Mouse (Mus musculus): ENCODE results near the gene Tcirg1. TPM values are rescaled to one million over a fixed set of nuclear protein-coding genes. Genes with fewer than 3 reads are reported as not detected.

Gene Tcirg1
- polyA plus RNA-seq, 1 experiment = 488 TPM

- peaks cover 22% of the 10 kb centered on the region for H3K4me1 ChIP-seq (ENCODE audit: control insufficient read depth, insufficient read depth, low read length)
- no peak overlapping the region for H3K4me3 ChIP-seq (ENCODE audit: insufficient read depth, low read length)
- H3K27ac ChIP-seq (ENCODE audit: insufficient read depth, low read depth, low read length) = no peak overlapping the region
- TF ChIP-seq CTCF (IDR thresholded peaks at IDR 0.05; ENCODE audit: low read depth, low read length) (no peak), POLR2A (IDR thresholded peaks at IDR 0.05; ENCODE audit: borderline replicate concordance, low read depth, low read length) (no peak)
Measured at GRCm38 (mm10) chr19:3847711-3848110, 59.2 kb downstream of the Tcirg1 start.

GRCm38 (mm10) chr19:3846676-3847604, 60.0 kb downstream of the Tcirg1 start:
- Histone ChIP-seq H3K4me1 (ENCODE audit: control insufficient read depth, insufficient read depth, low read length) (peaks cover 22% of the 10 kb centered on the region), H3K27ac (ENCODE audit: insufficient read depth, low read depth, low read length) (no peak overlapping the region), H3K4me3 (ENCODE audit: insufficient read depth, low read length) (no peak overlapping the region)
- TF ChIP-seq POLR2A (IDR thresholded peaks at IDR 0.05; ENCODE audit: borderline replicate concordance, low read depth, low read length) = no peak
- TF ChIP-seq CTCF (IDR thresholded peaks at IDR 0.05; ENCODE audit: low read depth, low read length) = no peak

Other genes starting within 250 kb of the Tcirg1 start
- gene Lrp5, start 220.6 kb downstream of the Tcirg1 start, polyA plus RNA-seq (2012; ENCODE audit: insufficient read depth, insufficient read length, missing spikeins) = 17.0 and 24.2 TPM in 2 replicates
- gene 1810055G02Rik, start 198.8 kb downstream of the Tcirg1 start, polyA plus RNA-seq (2012; ENCODE audit: insufficient read depth, insufficient read length, missing spikeins) = 5.6 and 7.2 TPM in 2 replicates
- 34.6 and 35.1 TPM in 2 replicates for gene Kmt5b, start 139.7 kb downstream of the Tcirg1 start, polyA plus RNA-seq (2012; ENCODE audit: insufficient read depth, insufficient read length, missing spikeins)
- gene Chka, start 55.4 kb downstream of the Tcirg1 start, polyA plus RNA-seq (2012; ENCODE audit: insufficient read depth, insufficient read length, missing spikeins) = 22.0 and 22.5 TPM in 2 replicates
- 80.5 and 85.1 TPM in 2 replicates for gene Ndufs8, start 5.6 kb upstream of the Tcirg1 start, polyA plus RNA-seq (2012; ENCODE audit: insufficient read depth, insufficient read length, missing spikeins)
- 83.9 and 85.6 TPM in 2 replicates for gene Aldh3b1, start 22.7 kb upstream of the Tcirg1 start, polyA plus RNA-seq (2012; ENCODE audit: insufficient read depth, insufficient read length, missing spikeins)
- 1,272 and 1,428 TPM in 2 replicates for gene Unc93b1, start 28.1 kb upstream of the Tcirg1 start, polyA plus RNA-seq (2012; ENCODE audit: insufficient read depth, insufficient read length, missing spikeins)
- not detected in 2 replicates for gene Aldh3b3, start 51.5 kb upstream of the Tcirg1 start, polyA plus RNA-seq (2012; ENCODE audit: insufficient read depth, insufficient read length, missing spikeins)
- gene Aldh3b2, start 65.2 kb upstream of the Tcirg1 start, polyA plus RNA-seq (2012; ENCODE audit: insufficient read depth, insufficient read length, missing spikeins) = not detected in 2 replicates
- 1.1 TPM in 1 of 2 replicates, not detected in the other for gene Acy3, start 79.4 kb upstream of the Tcirg1 start, polyA plus RNA-seq (2012; ENCODE audit: insufficient read depth, insufficient read length, missing spikeins)
- gene Tbx10, start 85.6 kb upstream of the Tcirg1 start, polyA plus RNA-seq (2012; ENCODE audit: insufficient read depth, insufficient read length, missing spikeins) = not detected in 2 replicates
- gene Nudt8, start 93.4 kb upstream of the Tcirg1 start, polyA plus RNA-seq (2012; ENCODE audit: insufficient read depth, insufficient read length, missing spikeins) = 7.0 and 9.9 TPM in 2 replicates
- gene Gm49405, start 93.5 kb upstream of the Tcirg1 start, polyA plus RNA-seq (2012; ENCODE audit: insufficient read depth, insufficient read length, missing spikeins) = 0.80 and 1.3 TPM in 2 replicates
- gene Doc2g, start 96.2 kb upstream of the Tcirg1 start, polyA plus RNA-seq (2012; ENCODE audit: insufficient read depth, insufficient read length, missing spikeins) = 1.4 and 3.4 TPM in 2 replicates
- gene Ndufv1, start 105.7 kb upstream of the Tcirg1 start, polyA plus RNA-seq (2012; ENCODE audit: insufficient read depth, insufficient read length, missing spikeins) = 62.3 TPM in 2 replicates
- gene Gstp1, start 130.9 kb upstream of the Tcirg1 start, polyA plus RNA-seq (2012; ENCODE audit: insufficient read depth, insufficient read length, missing spikeins) = 103 and 118 TPM in 2 replicates
- gene Gstp2, start 138.9 kb upstream of the Tcirg1 start, polyA plus RNA-seq (2012; ENCODE audit: insufficient read depth, insufficient read length, missing spikeins) = 2.6 TPM in 1 of 2 replicates, not detected in the other
- gene Gstp3, start 152.4 kb upstream of the Tcirg1 start, polyA plus RNA-seq (2012; ENCODE audit: insufficient read depth, insufficient read length, missing spikeins) = not detected in 2 replicates
- gene Cabp2, start 174.4 kb upstream of the Tcirg1 start, polyA plus RNA-seq (2012; ENCODE audit: insufficient read depth, insufficient read length, missing spikeins) = not detected in 2 replicates
- gene Cdk2ap2, start 190.0 kb upstream of the Tcirg1 start, polyA plus RNA-seq (2012; ENCODE audit: insufficient read depth, insufficient read length, missing spikeins) = 98.0 and 98.3 TPM in 2 replicates
- 72.3 and 86.7 TPM in 2 replicates for gene Pitpnm1, start 192.9 kb upstream of the Tcirg1 start, polyA plus RNA-seq (2012; ENCODE audit: insufficient read depth, insufficient read length, missing spikeins)
- gene Aip, start 218.7 kb upstream of the Tcirg1 start, polyA plus RNA-seq (2012; ENCODE audit: insufficient read depth, insufficient read length, missing spikeins) = 75.1 and 75.6 TPM in 2 replicates
- not detected in 2 replicates for gene Gpr152, start 232.7 kb upstream of the Tcirg1 start, polyA plus RNA-seq (2012; ENCODE audit: insufficient read depth, insufficient read length, missing spikeins)
- not detected in 2 replicates for gene Cabp4, start 236.9 kb upstream of the Tcirg1 start, polyA plus RNA-seq (2012; ENCODE audit: insufficient read depth, insufficient read length, missing spikeins)
- gene Coro1b, start 241.5 kb upstream of the Tcirg1 start, polyA plus RNA-seq (2012; ENCODE audit: insufficient read depth, insufficient read length, missing spikeins) = 276 and 314 TPM in 2 replicates
- gene Ptprcap, start 246.5 kb upstream of the Tcirg1 start, polyA plus RNA-seq (2012; ENCODE audit: insufficient read depth, insufficient read length, missing spikeins) = 0.87 and 2.3 TPM in 2 replicates